Mouse (Mus musculus) G1E (cell line): ENCODE measurements at regions not wholly inside any gene's neighbourhood (a gene's known extent, or its start where the extent isn't known, plus 50 kb on each side); places are given as distances from the start of the nearest gene placed in this dataset.

Source experiments
- CTCF ChIP-seq: IDR thresholded peaks from 2 replicates; pipeline ENCODE4 v1.5.1; 2012; ENCODE audit warnings: low read depth, low read length, inconsistent platforms, mixed read lengths
- GATA2 ChIP-seq: IDR thresholded peaks from 2 replicates; pipeline ENCODE4 v1.6.1; 2012; ENCODE audit warnings: low read depth, low read length, inconsistent platforms, borderline replicate concordance
- TAL1 ChIP-seq: conservative IDR thresholded peaks from 2 replicates; pipeline ENCODE4 v1.6.1; 2012; ENCODE audit warnings: low read depth, low read length, inconsistent platforms, mixed read lengths

DNA sequence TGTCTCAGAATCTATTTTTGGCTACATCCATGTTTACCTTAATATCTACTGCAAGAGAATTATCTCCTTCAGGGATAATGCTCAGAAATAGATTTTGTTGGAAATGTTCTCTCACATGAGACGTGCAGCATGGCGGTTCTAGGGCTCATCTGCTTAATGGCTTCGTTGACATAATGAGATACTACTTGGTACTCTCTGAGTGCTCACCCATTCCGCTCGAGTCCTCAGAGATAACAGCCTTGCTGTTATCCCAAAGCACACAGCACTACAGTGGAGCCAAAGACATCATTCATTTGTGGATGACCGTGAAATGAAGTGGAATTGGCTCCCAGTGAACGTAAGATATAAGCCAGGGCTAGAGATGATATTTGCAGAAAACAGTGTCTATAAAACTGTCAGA, 231.4 kb upstream of the Ccdc54 start:
- TF ChIP-seq CTCF: no peak
- TF ChIP-seq TAL1: no peak
- no peak for TF ChIP-seq GATA2
